In the genomic region with DNA sequence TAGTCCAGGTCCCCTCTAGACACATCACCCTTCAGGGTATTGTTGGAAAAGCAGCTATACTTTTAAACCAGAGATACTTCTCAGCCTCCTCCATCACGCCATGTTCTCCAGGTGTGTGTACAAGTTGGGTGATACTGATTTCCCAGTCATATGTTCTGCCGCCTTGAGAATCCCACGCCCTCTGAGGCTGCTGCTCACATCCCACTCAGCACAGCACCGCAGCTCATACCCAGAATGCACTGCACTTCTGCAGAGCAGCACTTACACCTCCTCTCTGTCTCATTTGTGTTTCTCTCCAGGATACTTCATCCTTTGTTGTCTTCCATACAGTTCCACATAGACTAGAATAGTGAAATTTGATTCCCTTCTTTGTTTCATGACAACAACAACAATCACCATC, we compare ENCODE assay signal across 19 mouse cellular contexts.
DNase-seq lines count a peak whose midpoint lies in the region; ATAC-seq and TF ChIP-seq lines count a peak whose summit lies in the region.
"Had no signal": no experiment of that assay in that cellular context is flagged by ENCODE, and none has a peak within 500 bp of the region (broad histone marks: within the 10 kb centered on the region; RNA-seq: fewer than 3 reads in every experiment).

No protein-coding gene starts in this region.

- no peak overlapping the region for H3K9ac ChIP-seq in intestine, embryonic 14.5 days (ENCODE audit: low read length)
- H3K9ac ChIP-seq in intestine, embryonic 15.5 days: no peak overlapping the region
- H3K9ac ChIP-seq in liver, postnatal 0 days (replicated peaks): no peak overlapping the region
- H3K9ac ChIP-seq: limb, embryonic 13.5 days; liver, embryonic 14.5 days; midbrain, embryonic 15.5 days had no signal

- no peaks in the 10 kb centered on the region for H3K4me1 ChIP-seq in intestine, embryonic 14.5 days (replicated peaks; ENCODE audit: control insufficient read depth, insufficient read depth, low read length)
- H3K4me1 ChIP-seq in intestine, embryonic 15.5 days (replicated peaks): no peaks in the 10 kb centered on the region
- no peaks in the 10 kb centered on the region for H3K4me1 ChIP-seq in liver, postnatal 0 days (ENCODE audit: insufficient read depth)
- H3K4me1 ChIP-seq: limb, embryonic 13.5 days; midbrain, embryonic 15.5 days had no signal

- no peak overlapping the region for H3K4me2 ChIP-seq in intestine, embryonic 14.5 days (ENCODE audit: low read length)
- H3K4me2 ChIP-seq in intestine, embryonic 15.5 days (replicated peaks): no peak overlapping the region
- H3K4me2 ChIP-seq in liver, postnatal 0 days (ENCODE audit: low read depth, low read length): no peak overlapping the region
- H3K4me2 ChIP-seq: limb, embryonic 13.5 days; midbrain, embryonic 15.5 days had no signal

- TF ChIP-seq CTCF in left cerebral cortex, adult 2 months (IDR thresholded peaks at IDR 0.05): no peak
- no peak for TF ChIP-seq CTCF in liver, postnatal 0 days (IDR thresholded peaks at IDR 0.05; ENCODE audit: low read depth)

- no peak overlapping the region for H3K4me3 ChIP-seq in intestine, embryonic 14.5 days (ENCODE audit: low read depth, low read length)
- H3K4me3 ChIP-seq in intestine, embryonic 15.5 days (replicated peaks): no peak overlapping the region
- H3K4me3 ChIP-seq in left cerebral cortex, adult 2 months: no peak overlapping the region
- H3K4me3 ChIP-seq in liver, postnatal 0 days (ENCODE audit: low read depth, low read length): no peak overlapping the region
- H3K4me3 ChIP-seq: erythroblast, embryonic 14.5 days; limb, embryonic 13.5 days; midbrain, embryonic 15.5 days had no signal

- H3K27ac ChIP-seq in intestine, embryonic 14.5 days (ENCODE audit: low read depth): no peak overlapping the region
- H3K27ac ChIP-seq in intestine, embryonic 15.5 days: no peak overlapping the region
- no peak overlapping the region for H3K27ac ChIP-seq in left cerebral cortex, adult 2 months
- H3K27ac ChIP-seq in liver, postnatal 0 days (ENCODE audit: low read depth): no peak overlapping the region
- H3K27ac ChIP-seq: hindbrain, postnatal 0 days; limb, embryonic 13.5 days; liver, embryonic 14.5 days; midbrain, embryonic 15.5 days had no signal

- intact Hi-C loops in left cerebral cortex, adult 2 months (cut with DNase I): no loop called here
- intact Hi-C loops in gastrocnemius, postnatal 36 days (cut with DNase I): no loop called here

- WGBS in intestine, embryonic 14.5 days: 82% methylated on average over 4 of the region's 4 CpGs
- 88% methylated on average over 4 of the region's 4 CpGs for WGBS in intestine, embryonic 15.5 days
- 86% methylated on average over 4 of the region's 4 CpGs for WGBS in liver, postnatal 0 days (ENCODE audit: insufficient replicate concordance)

- TF ChIP-seq EP300 in liver, postnatal 0 days (IDR thresholded peaks at IDR 0.05; ENCODE audit: low read depth): no peak

- H3K36me3 ChIP-seq in intestine, embryonic 14.5 days (ENCODE audit: control insufficient read depth, insufficient read depth, low read length): no peaks in the 10 kb centered on the region
- no peaks in the 10 kb centered on the region for H3K36me3 ChIP-seq in intestine, embryonic 15.5 days
- no peaks in the 10 kb centered on the region for H3K36me3 ChIP-seq in liver, postnatal 0 days (replicated peaks; ENCODE audit: insufficient read depth, low read length)
- H3K36me3 ChIP-seq: limb, embryonic 13.5 days; midbrain, embryonic 15.5 days had no signal

- H3K27me3 ChIP-seq in intestine, embryonic 14.5 days (replicated peaks; ENCODE audit: control insufficient read depth, insufficient read depth, low read length): no peaks in the 10 kb centered on the region
- no peaks in the 10 kb centered on the region for H3K27me3 ChIP-seq in intestine, embryonic 15.5 days (replicated peaks)
- no peaks in the 10 kb centered on the region for H3K27me3 ChIP-seq in liver, postnatal 0 days (ENCODE audit: insufficient read depth, low read length)
- H3K27me3 ChIP-seq: limb, embryonic 13.5 days; midbrain, embryonic 15.5 days had no signal

- H3K9me3 ChIP-seq in intestine, embryonic 14.5 days (ENCODE audit: control insufficient read depth, low read length): no peaks in the 10 kb centered on the region
- no peaks in the 10 kb centered on the region for H3K9me3 ChIP-seq in intestine, embryonic 15.5 days
- no peaks in the 10 kb centered on the region for H3K9me3 ChIP-seq in liver, postnatal 0 days (ENCODE audit: low read length)
- H3K9me3 ChIP-seq: limb, embryonic 13.5 days; midbrain, embryonic 15.5 days had no signal

- DNase-seq in intestine, embryonic 14.5 days (ENCODE audit: low spot score): peak; percentile 4
- DNase-seq in right cerebral cortex, adult 18-20 months: peak; percentile 89
- DNase-seq in right cerebral cortex, postnatal 4 days: no peak
- peak; percentile 55 to 65 for DNase-seq in left cerebral cortex, adult 2 months (ENCODE audit: extremely low spot score in 1 of 2, low spot score in 2 of 2)
- peak; percentile 69 to 80 for DNase-seq in right cerebral cortex, postnatal 36 days (ENCODE audit: low spot score in 2 of 2)
- DNase-seq in gastrocnemius, postnatal 36 days: no peak
- no peak for DNase-seq in liver, postnatal 0 days
- DNase-seq: heart, postnatal 14 days; kidney, adult 2 months; kidney, postnatal 36 days; lung, postnatal 10 days; thymus, postnatal 36 days had no signal

- no peak for ATAC-seq in intestine, embryonic 14.5 days (replicated peaks; ENCODE audit: low FRiP score, low TSS enrichment, low read depth)
- ATAC-seq in intestine, embryonic 15.5 days: no peak
- no peak for ATAC-seq in liver, postnatal 0 days
- ATAC-seq: forebrain, embryonic 14.5 days; hindbrain, postnatal 0 days; midbrain, embryonic 15.5 days had no signal

Comparison
In these comparisons a context has a peak if more than half of its experiments do, and no peak if none do; other contexts are left out.
1. DNase-seq: peak in intestine, embryonic 14.5 days (single experiment), right cerebral cortex, adult 18-20 months (single experiment), left cerebral cortex, adult 2 months (2 of 2) and right cerebral cortex, postnatal 36 days (2 of 2); none in right cerebral cortex, postnatal 4 days (single experiment), gastrocnemius, postnatal 36 days (0 of 2) and liver, postnatal 0 days (single experiment).